Mouse (Mus musculus) stomach, embryonic 15.5 days (tissue): ENCODE measurements around the gene Tns1. TPM values are rescaled to one million over a fixed set of nuclear protein-coding genes. Genes with fewer than 3 reads are reported as not detected.

Experiments used
- ATAC-seq: fragments of 200-750 bp; cut with Nextera tagmentation; 2 replicates; pipeline ENCODE4 v1.8.0; 2017; ENCODE audit warnings: low read depth, moderate number of reproducible peaks, moderate TSS enrichment; ENCODE audit not compliant: insufficient read depth, low FRiP score
- H3K27ac ChIP-seq: fragments of 300-500 bp; sonication (generic); 2 replicates; pipeline ENCODE4 v1.5.1; 2015; ENCODE audit warnings: mild to moderate bottlenecking, inconsistent platforms
- H3K27me3 ChIP-seq: fragments of 300-500 bp; sonication (generic); replicated peaks from 2 replicates; pipeline ENCODE4 v1.6.1; 2015; ENCODE audit warnings: inconsistent platforms
- H3K36me3 ChIP-seq: fragments of 300-500 bp; sonication (generic); 2 replicates; pipeline ENCODE4 v1.6.1; 2015; ENCODE audit warnings: inconsistent platforms
- H3K4me1 ChIP-seq: fragments of 300-500 bp; sonication (generic); 2 replicates; pipeline ENCODE4 v1.6.1; 2015; ENCODE audit warnings: inconsistent platforms
- H3K4me2 ChIP-seq: fragments of 300-500 bp; sonication (generic); 2 replicates; pipeline ENCODE4 v1.6.1; 2015; ENCODE audit warnings: mild to moderate bottlenecking, inconsistent platforms
- H3K4me3 ChIP-seq: fragments of 300-500 bp; sonication (generic); replicated peaks from 2 replicates; pipeline ENCODE4 v1.5.1; 2015; ENCODE audit warnings: inconsistent platforms
- H3K9ac ChIP-seq: fragments of 300-500 bp; sonication (generic); 2 replicates; pipeline ENCODE4 v1.6.1; 2015; ENCODE audit warnings: inconsistent platforms
- H3K9me3 ChIP-seq: fragments of 300-500 bp; sonication (generic); 2 replicates; pipeline ENCODE4 v1.6.1; 2016; ENCODE audit warnings: inconsistent platforms
- WGBS: fragments of 180-500 bp; shearing (Covaris S2); methylation state at CpG from one replicate; pipeline ENCODE4 v1.1.7; 2015; 5-methylcytosine and 5-hydroxymethylcytosine counted together
- polyA plus RNA-seq: library from polyadenylated mRNA; unstranded; fragments of >200 nt; fragmentation: Nextera tagmentation; extraction: Ambion mirVana; gene quantifications from 2 replicates; pipeline ENCODE4 v1.2.1, GENCODE M21; 2015

Gene Tns1
- polyA plus RNA-seq, 1 experiment from 2014 or later: 34.5 TPM

- peak; percentile 15; the same call in 1 of the 2 replicates for ATAC-seq
- Histone ChIP-seq H3K4me3 (peak overlapping the region; percentile 48), H3K4me1 (peaks cover 28% of the 10 kb centered on the region), H3K27ac (peak overlapping the region; percentile 63; the same call in 1 of the 2 replicates), H3K4me2 (peak overlapping the region; percentile 92), H3K9ac (peak overlapping the region; percentile 22; the same call in 1 of the 2 replicates), H3K36me3 (no peaks in the 10 kb centered on the region), H3K27me3 (peaks cover 32% of the 10 kb centered on the region), H3K9me3 (no peaks in the 10 kb centered on the region)
- under 1% methylated on average over 58 of the region's 58 CpGs for WGBS
Measured at GRCm38 (mm10) chr1:74098004-74099000, 25.9 kb downstream of the Tns1 start.

GRCm38 (mm10) chr1:74095728-74096127, 28.5 kb downstream of the Tns1 start:
- H3K36me3 ChIP-seq: no peaks in the 10 kb centered on the region
- 55% methylated on average over 3 of the region's 3 CpGs for WGBS
- H3K4me2 ChIP-seq: no peak overlapping the region
- H3K4me1 ChIP-seq: peaks cover 43% of the 10 kb centered on the region
- ATAC-seq: no peak
- no peak overlapping the region for H3K9ac ChIP-seq
- H3K27me3 ChIP-seq: peaks cover 31% of the 10 kb centered on the region
- no peak overlapping the region for H3K4me3 ChIP-seq
- H3K9me3 ChIP-seq: no peaks in the 10 kb centered on the region
- H3K27ac ChIP-seq: no peak overlapping the region

- Histone ChIP-seq H3K36me3 (no peaks in the 10 kb centered on the region), H3K9ac (no peak overlapping the region), H3K4me3 (no peak overlapping the region), H3K27me3 (peaks cover 28% of the 10 kb centered on the region), H3K27ac (no peak overlapping the region), H3K4me1 (peaks cover 46% of the 10 kb centered on the region), H3K9me3 (no peaks in the 10 kb centered on the region), H3K4me2 (no peak overlapping the region)
- no peak for ATAC-seq
- WGBS: 54% methylated on average over 6 of the region's 6 CpGs
Measured at GRCm38 (mm10) chr1:74095296-74095695, 29.0 kb downstream of the Tns1 start.

GRCm38 (mm10) chr1:74094497-74095270, 29.6 kb downstream of the Tns1 start:
- H3K9me3 ChIP-seq: no peaks in the 10 kb centered on the region
- H3K4me1 ChIP-seq: peaks cover 44% of the 10 kb centered on the region
- 0 out of 2 replicates have a peak, but pooled peaks have one; percentile 17 for ATAC-seq
- H3K27me3 ChIP-seq: peaks cover 28% of the 10 kb centered on the region
- no peaks in the 10 kb centered on the region for H3K36me3 ChIP-seq
- H3K27ac ChIP-seq: no peak overlapping the region
- WGBS: 44% methylated on average over 7 of the region's 7 CpGs
- H3K4me2 ChIP-seq: no peak overlapping the region
- no peak overlapping the region for H3K4me3 ChIP-seq
- no peak overlapping the region for H3K9ac ChIP-seq

GRCm38 (mm10) chr1:74093447-74093846, 30.8 kb downstream of the Tns1 start:
- no peaks in the 10 kb centered on the region for H3K36me3 ChIP-seq
- H3K27ac ChIP-seq: no peak overlapping the region
- peaks cover 33% of the 10 kb centered on the region for H3K4me1 ChIP-seq
- H3K27me3 ChIP-seq: peaks cover 22% of the 10 kb centered on the region
- WGBS: 76% methylated on average over 5 of the region's 5 CpGs
- no peak for ATAC-seq
- H3K4me2 ChIP-seq: no peak overlapping the region
- no peaks in the 10 kb centered on the region for H3K9me3 ChIP-seq
- no peak overlapping the region for H3K4me3 ChIP-seq
- no peak overlapping the region for H3K9ac ChIP-seq

- H3K27ac ChIP-seq: peak overlapping the region; percentile 67
- no peak overlapping the region for H3K4me2 ChIP-seq
- H3K4me1 ChIP-seq: peaks cover 26% of the 10 kb centered on the region
- H3K4me3 ChIP-seq: no peak overlapping the region
- H3K36me3 ChIP-seq: no peaks in the 10 kb centered on the region
- no peaks in the 10 kb centered on the region for H3K9me3 ChIP-seq
- 57% methylated on average over 10 of the region's 10 CpGs for WGBS
- H3K27me3 ChIP-seq: peaks cover 14% of the 10 kb centered on the region; the same call in 1 of the 2 replicates
- ATAC-seq: no peak
- no peak overlapping the region for H3K9ac ChIP-seq
Measured at GRCm38 (mm10) chr1:74092242-74092641, 32.0 kb downstream of the Tns1 start.

GRCm38 (mm10) chr1:74091611-74092224, 32.5 kb downstream of the Tns1 start:
- no peak overlapping the region for H3K9ac ChIP-seq
- peak overlapping the region; percentile 73 for H3K27ac ChIP-seq
- peaks cover 26% of the 10 kb centered on the region for H3K4me1 ChIP-seq
- 28% methylated on average over 6 of the region's 6 CpGs for WGBS
- H3K36me3 ChIP-seq: no peaks in the 10 kb centered on the region
- ATAC-seq: no peak; the same call in 1 of the 2 replicates
- H3K4me3 ChIP-seq: no peak overlapping the region
- no peaks in the 10 kb centered on the region for H3K9me3 ChIP-seq
- H3K27me3 ChIP-seq: peaks cover 12% of the 10 kb centered on the region; the same call in 1 of the 2 replicates
- peak overlapping the region; percentile 48 for H3K4me2 ChIP-seq

- Histone ChIP-seq H3K4me1 (peaks cover 26% of the 10 kb centered on the region), H3K27ac (peak overlapping the region; percentile 73), H3K4me3 (peak overlapping the region; percentile 30), H3K9ac (no peak overlapping the region), H3K36me3 (no peaks in the 10 kb centered on the region), H3K4me2 (peak overlapping the region; percentile 48), H3K27me3 (peaks cover 7% of the 10 kb centered on the region; the same call in 1 of the 2 replicates), H3K9me3 (no peaks in the 10 kb centered on the region)
- ATAC-seq: peak; percentile 37; the same call in 1 of the 2 replicates
- WGBS: 36% methylated on average over 7 of the region's 7 CpGs
Measured at GRCm38 (mm10) chr1:74091138-74091537, 33.1 kb downstream of the Tns1 start.

- no peaks in the 10 kb centered on the region for H3K9me3 ChIP-seq
- H3K27ac ChIP-seq: no peak overlapping the region
- peak overlapping the region; percentile 48 for H3K4me2 ChIP-seq
- peak overlapping the region; percentile 30 for H3K4me3 ChIP-seq
- H3K36me3 ChIP-seq: no peaks in the 10 kb centered on the region
- H3K27me3 ChIP-seq: no peaks in the 10 kb centered on the region; the same call in 1 of the 2 replicates
- no peak for ATAC-seq
- peaks cover 28% of the 10 kb centered on the region for H3K4me1 ChIP-seq
- WGBS: 51% methylated on average over 7 of the region's 7 CpGs
- H3K9ac ChIP-seq: no peak overlapping the region
Measured at GRCm38 (mm10) chr1:74090329-74090728, 33.9 kb downstream of the Tns1 start.

GRCm38 (mm10) chr1:74088569-74088968, 35.7 kb downstream of the Tns1 start:
- WGBS: 65% methylated on average over 1 of the region's 1 CpGs
- Histone ChIP-seq H3K4me1 (peaks cover 35% of the 10 kb centered on the region), H3K9ac (no peak overlapping the region), H3K9me3 (no peaks in the 10 kb centered on the region), H3K4me3 (no peak overlapping the region), H3K36me3 (no peaks in the 10 kb centered on the region), H3K27me3 (no peaks in the 10 kb centered on the region), H3K4me2 (no peak overlapping the region), H3K27ac (no peak overlapping the region)
- ATAC-seq: no peak

GRCm38 (mm10) chr1:74085566-74085965, 38.7 kb downstream of the Tns1 start:
- Histone ChIP-seq H3K4me3 (no peak overlapping the region), H3K9ac (no peak overlapping the region), H3K4me1 (peaks cover 38% of the 10 kb centered on the region), H3K4me2 (no peak overlapping the region), H3K9me3 (no peaks in the 10 kb centered on the region), H3K27ac (no peak overlapping the region), H3K27me3 (no peaks in the 10 kb centered on the region), H3K36me3 (no peaks in the 10 kb centered on the region)
- 84% methylated on average over 7 of the region's 7 CpGs for WGBS
- ATAC-seq: no peak
